ENCODE assay signal across 9 mouse cellular contexts in the genomic region with DNA sequence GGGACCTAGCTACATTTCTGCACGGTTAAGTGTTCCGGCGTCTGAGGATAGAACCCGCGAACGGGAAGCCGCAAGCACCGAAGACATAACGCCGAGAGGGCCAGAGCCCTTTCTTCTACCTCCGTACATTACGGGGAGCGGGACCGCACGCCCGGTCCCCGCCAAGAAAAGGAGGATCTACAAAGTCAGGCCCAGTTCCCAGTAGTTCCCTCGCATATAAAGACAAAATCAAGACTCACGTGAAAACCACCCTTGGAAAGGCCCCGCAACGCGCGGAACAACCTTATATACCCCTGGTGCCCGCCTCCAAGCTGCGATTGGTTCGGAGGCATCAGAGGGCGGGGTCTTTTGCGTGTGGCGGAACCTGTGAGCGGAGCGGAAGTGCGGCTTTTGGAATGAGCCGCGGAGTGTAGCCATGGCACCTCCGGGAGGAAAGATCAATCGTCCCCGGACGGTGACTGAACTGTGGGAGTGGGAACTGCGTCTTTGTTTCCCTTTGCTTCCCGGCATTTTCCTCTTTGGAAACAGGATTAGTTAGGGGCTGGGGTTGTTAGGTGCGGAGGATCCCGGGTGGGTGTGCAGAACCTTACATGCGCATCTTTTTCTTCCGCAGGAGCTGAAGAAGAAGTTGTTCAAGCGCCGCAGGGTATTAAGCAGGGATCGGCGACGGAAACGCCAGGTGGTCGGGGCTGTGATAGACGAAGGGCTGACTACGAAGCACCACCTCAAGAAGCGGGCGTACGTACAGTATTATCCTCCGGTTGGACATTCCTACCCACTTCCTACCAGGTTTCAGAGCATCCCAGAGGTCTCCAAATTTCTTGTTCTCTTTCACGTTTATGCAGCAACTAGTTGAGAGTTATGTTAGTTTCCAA. TPM values are rescaled to one million over a fixed set of nuclear protein-coding genes. Genes with fewer than 3 reads are reported as not detected.
DNase-seq lines count a peak whose midpoint lies in the region; ATAC-seq and TF ChIP-seq lines count a peak whose summit lies in the region.
"Had no signal": no experiment of that assay in that cellular context is flagged by ENCODE, and none has a peak within 500 bp of the region (broad histone marks: within the 10 kb centered on the region; RNA-seq: fewer than 3 reads in every experiment).

A gene (plus strand): TSS at position 343 of the 875 bp plus-strand sequence.
A gene (plus strand): TSS at position 416 of the 875 bp plus-strand sequence.

- peak; percentile 93 for ATAC-seq in heart, embryonic 15.5 days (replicated peaks; ENCODE audit: insufficient number of reproducible peaks, insufficient read depth, low FRiP score, low read depth)
- peak; percentile 89 for ATAC-seq in liver, embryonic 14.5 days (ENCODE audit: insufficient read depth)
- peak; percentile 95 for ATAC-seq in neural tube, embryonic 11.5 days (ENCODE audit: insufficient read depth, low FRiP score, low TSS enrichment)
- ATAC-seq in stomach, postnatal 0 days (ENCODE audit: low FRiP score, low TSS enrichment) = peak; percentile 94

- peaks cover 9% of the 10 kb centered on the region; the same call in 1 of the 2 replicates for H3K36me3 ChIP-seq in heart, embryonic 15.5 days
- H3K36me3 ChIP-seq in liver, embryonic 14.5 days (replicated peaks; ENCODE audit: control insufficient read depth, insufficient read depth, low read depth) = peaks cover 12% of the 10 kb centered on the region
- 0 out of 2 replicates have a peak, but pooled peaks cover 2% of the 10 kb centered on the region for H3K36me3 ChIP-seq in neural tube, embryonic 11.5 days (ENCODE audit: control insufficient read depth, insufficient read depth, low read length)
- no peaks in the 10 kb centered on the region for H3K36me3 ChIP-seq in stomach, postnatal 0 days (ENCODE audit: control insufficient read depth, insufficient read depth, low read length)

- peak within 1 kb of the TSS; percentile 86 for H3K9ac ChIP-seq in heart, embryonic 15.5 days
- H3K9ac ChIP-seq in liver, embryonic 14.5 days (replicated peaks) = peak within 1 kb of the TSS; percentile 72
- peak within 1 kb of the TSS; percentile 84 for H3K9ac ChIP-seq in neural tube, embryonic 11.5 days (ENCODE audit: low read length)
- peak within 1 kb of the TSS; percentile 78 for H3K9ac ChIP-seq in stomach, postnatal 0 days (ENCODE audit: low read length)

- no peak for TF ChIP-seq CTCF in liver, embryonic 14.5 days (IDR thresholded peaks at IDR 0.05; ENCODE audit: low read depth)
- no peak for TF ChIP-seq CTCF in stomach, postnatal 0 days (IDR thresholded peaks at IDR 0.05; ENCODE audit: low read depth)

- H3K9me3 ChIP-seq in heart, embryonic 15.5 days (replicated peaks) = no peaks in the 10 kb centered on the region
- no peaks in the 10 kb centered on the region for H3K9me3 ChIP-seq in liver, embryonic 14.5 days (ENCODE audit: control insufficient read depth, low read length)
- H3K9me3 ChIP-seq in neural tube, embryonic 11.5 days (ENCODE audit: control insufficient read depth, low read length) = no peaks in the 10 kb centered on the region
- no peaks in the 10 kb centered on the region for H3K9me3 ChIP-seq in stomach, postnatal 0 days (ENCODE audit: control insufficient read depth, low read length)

- no peaks in the 10 kb centered on the region for H3K27me3 ChIP-seq in heart, embryonic 15.5 days
- no peaks in the 10 kb centered on the region for H3K27me3 ChIP-seq in liver, embryonic 14.5 days (ENCODE audit: control insufficient read depth, insufficient read depth, low read length)
- no peaks in the 10 kb centered on the region for H3K27me3 ChIP-seq in neural tube, embryonic 11.5 days (ENCODE audit: control insufficient read depth, insufficient read depth, low read length)
- H3K27me3 ChIP-seq in stomach, postnatal 0 days (ENCODE audit: control insufficient read depth, insufficient read depth, low read length) = no peaks in the 10 kb centered on the region

- no peak for TF ChIP-seq EP300 in liver, embryonic 14.5 days (IDR thresholded peaks at IDR 0.05; ENCODE audit: low read depth)
- TF ChIP-seq EP300 in stomach, postnatal 0 days (optimal IDR thresholded peaks at IDR 0.05) = no peak

- peak within 1 kb of the TSS; percentile 82 for H3K4me3 ChIP-seq in brown adipose tissue, adult 24 weeks (ENCODE audit: insufficient read depth, low read depth, low read length)
- H3K4me3 ChIP-seq in heart, embryonic 15.5 days = peak within 1 kb of the TSS; percentile 84
- peak within 1 kb of the TSS; percentile 75 to 97 for H3K4me3 ChIP-seq in liver, embryonic 14.5 days (ENCODE audit: insufficient read depth in 1 of 2, low read depth in 2 of 2, low read length in 2 of 2)
- peak within 1 kb of the TSS; percentile 68 for H3K4me3 ChIP-seq in neural tube, embryonic 11.5 days (ENCODE audit: low read depth, low read length)
- peak within 1 kb of the TSS; percentile 69 for H3K4me3 ChIP-seq in stomach, postnatal 0 days (ENCODE audit: low read depth, low read length)

- peak within 1 kb of the TSS; percentile 50 for H3K27ac ChIP-seq in brown adipose tissue, adult 24 weeks (replicated peaks; ENCODE audit: low read depth, low read length)
- peak within 1 kb of the TSS; percentile 86 for H3K27ac ChIP-seq in heart, embryonic 15.5 days
- peak within 1 kb of the TSS; percentile 78 for H3K27ac ChIP-seq in liver, embryonic 14.5 days
- peak within 1 kb of the TSS; percentile 87 for H3K27ac ChIP-seq in neural tube, embryonic 11.5 days (ENCODE audit: low read depth, low read length)
- peak within 1 kb of the TSS; percentile 85 for H3K27ac ChIP-seq in stomach, postnatal 0 days (replicated peaks)

- peak; percentile 97 for DNase-seq in CD4-positive, CD25-positive, alpha-beta regulatory T cell, adult 2 months (ENCODE audit: low read depth, low spot score)
- DNase-seq in fibroblast of lung, adult 2 months (ENCODE audit: low read depth) = peak; percentile 79
- DNase-seq in kidney, postnatal 25 days = peak; percentile 97 to 98
- DNase-seq in liver, embryonic 14.5 days (ENCODE audit: low read depth in 3 of 3, low spot score in 3 of 3) = peak; percentile 94 to 95 (median 95)
- peak; percentile 95 for DNase-seq in neural tube, embryonic 11.5 days (ENCODE audit: low spot score)
- peak; percentile 97 for DNase-seq in stomach, postnatal 0 days (ENCODE audit: low spot score)

- peak within 1 kb of the TSS; percentile 81 for H3K4me2 ChIP-seq in heart, embryonic 15.5 days
- peak within 1 kb of the TSS; percentile 95 for H3K4me2 ChIP-seq in liver, embryonic 14.5 days (ENCODE audit: low read depth)
- peak within 1 kb of the TSS; percentile 80 for H3K4me2 ChIP-seq in neural tube, embryonic 11.5 days (ENCODE audit: low read depth)
- H3K4me2 ChIP-seq in stomach, postnatal 0 days (replicated peaks; ENCODE audit: low read depth) = peak within 1 kb of the TSS; percentile 63

- peaks cover 6% of the 10 kb centered on the region; the same call in 1 of the 2 replicates for H3K4me1 ChIP-seq in brown adipose tissue, adult 24 weeks (ENCODE audit: control insufficient read depth, insufficient read depth, insufficient read length, low read length)
- H3K4me1 ChIP-seq in heart, embryonic 15.5 days (replicated peaks) = peaks cover 12% of the 10 kb centered on the region
- peaks cover 13 to 19% of the 10 kb centered on the region in 2 experiments for H3K4me1 ChIP-seq in liver, embryonic 14.5 days (replicated peaks; ENCODE audit: control insufficient read depth in 2 of 2, insufficient read depth in 2 of 2, low read length in 1 of 2)
- H3K4me1 ChIP-seq in neural tube, embryonic 11.5 days (ENCODE audit: control insufficient read depth, insufficient read depth, low read length) = peaks cover 8% of the 10 kb centered on the region
- peaks cover 4% of the 10 kb centered on the region; the same call in 1 of the 2 replicates for H3K4me1 ChIP-seq in stomach, postnatal 0 days (replicated peaks; ENCODE audit: control insufficient read depth, insufficient read depth)

- whole genome bisulfite sequencing in heart, embryonic 15.5 days = under 1% methylated on average over 58 of the region's 58 CpGs
- under 1% methylated on average over 58 of the region's 58 CpGs for WGBS in liver, embryonic 14.5 days (ENCODE audit: insufficient replicate concordance)
- under 1% methylated on average over 58 of the region's 58 CpGs for WGBS in neural tube, embryonic 11.5 days
- WGBS in stomach, postnatal 0 days = under 1% methylated on average over 58 of the region's 58 CpGs

RNA-seq across cellular contexts. Expression of the first gene that starts in this region (rescaled TPM):
- polyA plus RNA-seq in brown adipose tissue, adult 24 weeks (2012; ENCODE audit: insufficient read depth, insufficient read length, missing spikeins) = 36.6 and 59.8 TPM in 2 replicates
- 44.7 and 51.9 TPM in 2 replicates for polyA plus RNA-seq in heart, embryonic 15.5 days (2015; fragmentation: Nextera tagmentation; extraction: Ambion mirVana)
- 36.7 and 52.7 TPM in 2 replicates for polyA plus RNA-seq in liver, embryonic 14.5 days (2012; rRNA removed)
- polyA plus RNA-seq in liver, embryonic 14.5 days (2014; fragmentation: Nextera tagmentation; extraction: Ambion mirVana) = 65.0 and 70.8 TPM in 2 replicates
- polyA plus RNA-seq in neural tube, embryonic 11.5 days (2014; fragmentation: Nextera tagmentation; extraction: Ambion mirVana) = 103 and 112 TPM in 2 replicates
- 48.2 and 49.9 TPM in 2 replicates for polyA plus RNA-seq in stomach, postnatal 0 days (2015; fragmentation: Nextera tagmentation; extraction: Ambion mirVana)

RNA-seq across cellular contexts. Expression of the second gene that starts in this region (rescaled TPM):
- polyA plus RNA-seq in brown adipose tissue, adult 24 weeks (2012; ENCODE audit: insufficient read depth, insufficient read length, missing spikeins) = 6.2 TPM in 1 of 2 replicates, not detected in the other
- polyA plus RNA-seq in heart, embryonic 15.5 days (2015; fragmentation: Nextera tagmentation; extraction: Ambion mirVana) = not detected in 2 replicates
- polyA plus RNA-seq in liver, embryonic 14.5 days (2012; rRNA removed) = 0.13 TPM in 1 of 2 replicates, not detected in the other
- polyA plus RNA-seq in liver, embryonic 14.5 days (2014; fragmentation: Nextera tagmentation; extraction: Ambion mirVana) = not detected in 2 replicates
- not detected in 2 replicates for polyA plus RNA-seq in neural tube, embryonic 11.5 days (2014; fragmentation: Nextera tagmentation; extraction: Ambion mirVana)
- polyA plus RNA-seq in stomach, postnatal 0 days (2015; fragmentation: Nextera tagmentation; extraction: Ambion mirVana) = not detected in 2 replicates
- polyA plus RNA-seq: gonadal fat pad, adult 2 months had no signal

Comparison
In these comparisons a context has a peak if more than half of its experiments do, and no peak if none do; other contexts are left out.
1. Peak in every context shown above with its lines: DNase-seq, ATAC-seq, H3K4me3 ChIP-seq and H3K27ac ChIP-seq.